Mouse (Mus musculus): ENCODE data around the gene Hs1bp3.

GRCm38 (mm10) chr12:8300111-8300480 is 13.1 kb upstream of the Hs1bp3 start:
- no peak for TF ChIP-seq CTCF (conservative IDR thresholded peaks at IDR 0.05; ENCODE audit: low read length)
- no peak for TF ChIP-seq POU5F1 (IDR thresholded peaks at IDR 0.05; ENCODE audit: borderline replicate concordance, low read length)
- no peak for TF ChIP-seq NANOG (IDR thresholded peaks at IDR 0.05; ENCODE audit: borderline replicate concordance, low read length)
